Mouse (Mus musculus) heart, adult 2 months (tissue): Measurements from ENCODE around the gene Umps. TPM values are rescaled to one million over a fixed set of nuclear protein-coding genes. Genes with fewer than 3 reads are reported as not detected.

ENCODE experiments used
- DNase-seq, 2 experiments: peaks; one replicate each; pipeline ENCODE4 v3.0.0; 2021
- H3K27ac ChIP-seq: fragments of 200-600 bp; 2 replicates; pipeline ENCODE4 v1.8.1; 2022
- H3K27me3 ChIP-seq: fragments of 200-500 bp; 2 replicates; pipeline ENCODE4 v1.6.1; 2012; ENCODE audit warnings: mild to moderate bottlenecking, low read length, inconsistent platforms, mixed read lengths; ENCODE audit not compliant: control insufficient read depth, insufficient read depth
- H3K36me3 ChIP-seq: fragments of 200-500 bp; 2 replicates; pipeline ENCODE4 v1.6.1; 2012; ENCODE audit warnings: low read length, inconsistent platforms; ENCODE audit not compliant: control insufficient read depth, insufficient read depth
- H3K4me1 ChIP-seq: fragments of 200-500 bp; 2 replicates; pipeline ENCODE4 v1.6.1; 2011; ENCODE audit warnings: low read length; ENCODE audit not compliant: control insufficient read depth, insufficient read depth
- H3K4me3 ChIP-seq: fragments of 200-600 bp; 2 replicates; pipeline ENCODE4 v1.8.1; 2022
- H3K79me2 ChIP-seq: fragments of 200-500 bp; replicated peaks from 2 replicates; pipeline ENCODE4 v1.6.1; 2012; ENCODE audit warnings: mild to moderate bottlenecking, inconsistent platforms, low read length, moderate library complexity, mixed read lengths; ENCODE audit not compliant: control insufficient read depth, insufficient read depth
- H3K9ac ChIP-seq: fragments of 200-500 bp; 2 replicates; pipeline ENCODE4 v1.6.1; 2012; ENCODE audit warnings: low read depth, mild to moderate bottlenecking, control low read depth, inconsistent platforms, low read length, mixed read lengths
- CTCF ChIP-seq: fragments of 200-600 bp; IDR thresholded peaks from 2 replicates; pipeline ENCODE4 v1.8.1; 2022; ENCODE audit warnings: antibody characterized with exemption, mild to moderate bottlenecking, moderate library complexity
- EP300 ChIP-seq: fragments of 200-500 bp; IDR thresholded peaks from 2 replicates; pipeline ENCODE4 v1.6.1; 2011; ENCODE audit warnings: low read depth, low read length, control low read depth; ENCODE audit not compliant: insufficient read depth
- POLR2A ChIP-seq: fragments of 200-500 bp; IDR thresholded peaks from 2 replicates; pipeline ENCODE4 v1.6.1; 2011; ENCODE audit warnings: mild to moderate bottlenecking, low read depth, low read length, control low read depth; ENCODE audit not compliant: insufficient read depth
- WGBS: fragments of 180-500 bp; shearing (Covaris S2); methylation state at CpG from one replicate; pipeline ENCODE4 v1.1.7; 2018; 5-methylcytosine and 5-hydroxymethylcytosine counted together
- intact Hi-C: fragments of 180-260 bp; cut with DNase I; formaldehyde crosslinking; loops from one replicate; pipeline ENCODE4 v1.15.1; 2025
- polyA plus RNA-seq: library from polyadenylated mRNA; depleted of rRNA; stranded (reverse); fragments of >200 nt; gene quantifications from 2 replicates; pipeline ENCODE4 v1.2.3, GENCODE M21; 2012
- total RNA-seq, 2 experiments: library from RNA; stranded (reverse); gene quantifications; 2 replicates each; pipeline ENCODE4 v1.2.3; 2021

Gene Umps
- total and polyA plus RNA-seq, 3 experiments, result 3.8 to 8.4 (median 7.9) TPM

GRCm38 (mm10) chr16:33934701-33935406 is 32.0 kb downstream of the Umps start:
- Histone ChIP-seq H3K36me3 (peaks cover 1% of the 10 kb centered on the region; the same call in 1 of the 2 replicates), H3K9ac (no peak overlapping the region), H3K27ac (0 out of 2 replicates have a peak overlapping the region, but pooled peaks have one; percentile 17), H3K79me2 (no peaks in the 10 kb centered on the region), H3K4me3 (no peak overlapping the region), H3K27me3 (no peaks in the 10 kb centered on the region), H3K4me1 (peaks cover 40% of the 10 kb centered on the region)
- TF ChIP-seq CTCF (no peak), EP300 (no peak), POLR2A (no peak)
- intact Hi-C loops, result no loop called here
- DNase-seq, result peak in 1 of 2 experiments; percentile 54
- WGBS, result 30% methylated on average over 5 of the region's 5 CpGs

GRCm38 (mm10) chr16:33933411-33933810 is 33.4 kb downstream of the Umps start:
- no peak for DNase-seq
- Histone ChIP-seq H3K36me3 (peaks cover 4% of the 10 kb centered on the region), H3K4me3 (no peak overlapping the region), H3K9ac (no peak overlapping the region), H3K4me1 (peaks cover 35% of the 10 kb centered on the region), H3K27ac (no peak overlapping the region; the same call in 1 of the 2 replicates), H3K79me2 (no peaks in the 10 kb centered on the region), H3K27me3 (no peaks in the 10 kb centered on the region)
- TF ChIP-seq CTCF (no peak), EP300 (no peak), POLR2A (no peak)
- 92% methylated on average over 11 of the region's 11 CpGs for WGBS
- intact Hi-C loops, result no loop called here

- Histone ChIP-seq H3K4me3 (no peak overlapping the region), H3K27me3 (no peaks in the 10 kb centered on the region), H3K36me3 (peaks cover 3% of the 10 kb centered on the region; the same call in 1 of the 2 replicates), H3K27ac (peak overlapping the region; percentile 45), H3K4me1 (peaks cover 31% of the 10 kb centered on the region), H3K79me2 (no peaks in the 10 kb centered on the region), H3K9ac (no peak overlapping the region)
- WGBS, result 15% methylated on average over 5 of the region's 5 CpGs
- TF ChIP-seq CTCF (no peak), EP300 (peak; percentile 64; the same call in 1 of the 2 replicates)
- intact Hi-C loops, result no loop called here
- peak in 1 of 2 experiments; percentile 55 for DNase-seq
Measured at GRCm38 (mm10) chr16:33932126-33932525, 34.7 kb downstream of the Umps start.

- TF ChIP-seq CTCF (no peak), EP300 (no peak), POLR2A (no peak)
- H3K27ac ChIP-seq, result peak overlapping the region; percentile 6; the same call in 1 of the 2 replicates
- no peaks in the 10 kb centered on the region for H3K27me3 ChIP-seq
- no peak for DNase-seq
- no peaks in the 10 kb centered on the region for H3K79me2 ChIP-seq
- intact Hi-C loops, result no loop called here
- H3K4me1 ChIP-seq, result peaks cover 27% of the 10 kb centered on the region
- 42% methylated on average over 2 of the region's 2 CpGs for WGBS
- H3K36me3 ChIP-seq, result peaks cover 3% of the 10 kb centered on the region; the same call in 1 of the 2 replicates
- H3K9ac ChIP-seq, result no peak overlapping the region
- no peak overlapping the region for H3K4me3 ChIP-seq
Measured at GRCm38 (mm10) chr16:33931682-33932081, 35.2 kb downstream of the Umps start.

- intact Hi-C loops, result no loop called here
- WGBS, result 59% methylated on average over 6 of the region's 6 CpGs
- no peak overlapping the region; the same call in 1 of the 2 replicates for H3K27ac ChIP-seq
- peak in 1 of 2 experiments; percentile 71 for DNase-seq
- H3K36me3 ChIP-seq, result peaks cover 3% of the 10 kb centered on the region; the same call in 1 of the 2 replicates
- no peak overlapping the region for H3K9ac ChIP-seq
- H3K79me2 ChIP-seq, result no peaks in the 10 kb centered on the region; the same call in 1 of the 2 replicates
- no peaks in the 10 kb centered on the region for H3K27me3 ChIP-seq
- TF ChIP-seq EP300 (no peak), CTCF (no peak), POLR2A (no peak)
- H3K4me3 ChIP-seq, result no peak overlapping the region
- peaks cover 28% of the 10 kb centered on the region for H3K4me1 ChIP-seq
Measured at GRCm38 (mm10) chr16:33930785-33931184, 36.1 kb downstream of the Umps start.

- Histone ChIP-seq H3K9ac (no peak overlapping the region), H3K79me2 (no peaks in the 10 kb centered on the region; the same call in 1 of the 2 replicates), H3K4me3 (no peak overlapping the region), H3K4me1 (peaks cover 24% of the 10 kb centered on the region), H3K27me3 (no peaks in the 10 kb centered on the region), H3K27ac (no peak overlapping the region), H3K36me3 (peaks cover 3% of the 10 kb centered on the region; the same call in 1 of the 2 replicates)
- no peak for TF ChIP-seq POLR2A
- no peak for TF ChIP-seq EP300
- no peak for TF ChIP-seq CTCF
- no peak for DNase-seq
- WGBS, result 49% methylated on average over 9 of the region's 9 CpGs
- intact Hi-C loops, result no loop called here
Measured at GRCm38 (mm10) chr16:33928788-33929462, 37.9 kb downstream of the Umps start.
